Mouse (Mus musculus): ENCODE measurements around the gene Acy3. TPM values are rescaled to one million over a fixed set of nuclear protein-coding genes. Genes with fewer than 3 reads are reported as not detected.
"Not testable (repeated sequence)": the region's sequence is repeated elsewhere in the genome, so short reads cannot be mapped to it uniquely, and the experiment has no call there.

Acy3 gene
- polyA plus RNA-seq, 1 experiment from 2014 or later, result 9.5 TPM

DNA sequence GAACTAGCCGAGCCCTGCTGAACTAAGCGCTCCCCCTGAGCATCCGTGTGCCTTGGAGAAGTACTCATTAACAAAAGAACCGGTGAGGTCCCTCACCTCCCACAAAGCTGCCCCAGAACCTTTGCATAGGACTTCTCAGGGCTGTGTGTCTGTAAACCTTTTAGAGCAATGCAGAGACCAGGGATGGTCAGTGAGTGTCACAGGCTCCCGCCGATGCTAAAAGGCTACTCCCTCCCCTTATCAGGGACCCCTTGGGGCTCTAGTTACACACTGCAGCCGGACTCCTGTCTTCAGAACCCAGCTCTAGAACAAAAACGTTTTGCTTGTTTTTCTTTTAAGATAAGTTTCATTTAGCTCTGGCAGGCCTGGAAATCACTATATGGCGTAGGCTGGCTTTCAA is 26.7 kb downstream of the Acy3 start:
- peaks cover 28% of the 10 kb centered on the region for H3K4me1 ChIP-seq
- H3K9me3 ChIP-seq, result no peaks in the 10 kb centered on the region
- 6% methylated on average over 9 of the region's 9 CpGs for WGBS
- peak overlapping the region; percentile 80 for H3K27ac ChIP-seq
- peak overlapping the region; percentile 94 for H3K4me3 ChIP-seq
- H3K27me3 ChIP-seq (ENCODE audit: insufficient read depth, poor library complexity, severe bottlenecking), result no peaks in the 10 kb centered on the region
- DNase-seq (ENCODE audit: low spot score), result no peak
- H3K36me3 ChIP-seq, result peaks cover 24% of the 10 kb centered on the region

DNA sequence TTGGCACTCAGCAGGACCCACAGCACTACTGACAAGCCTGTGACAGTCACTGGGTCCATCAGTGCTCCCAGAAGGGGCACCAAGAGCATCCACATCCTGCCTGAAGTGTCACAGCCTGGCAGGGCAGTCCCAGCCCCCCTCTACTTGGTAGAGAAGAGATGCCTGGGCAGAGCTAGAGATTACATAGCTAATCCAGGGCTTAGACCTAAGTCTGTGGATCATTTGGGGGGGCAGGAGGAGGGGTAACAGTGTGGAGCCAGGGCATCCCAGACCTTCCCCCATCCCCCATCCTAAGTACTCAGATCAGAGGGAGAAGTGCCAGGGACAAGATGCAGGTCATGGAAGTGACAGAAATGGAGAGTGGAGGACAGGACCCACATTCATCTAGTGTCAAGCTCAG is 28.4 kb downstream of the Acy3 start:
- no peak for DNase-seq (ENCODE audit: low spot score)

DNA sequence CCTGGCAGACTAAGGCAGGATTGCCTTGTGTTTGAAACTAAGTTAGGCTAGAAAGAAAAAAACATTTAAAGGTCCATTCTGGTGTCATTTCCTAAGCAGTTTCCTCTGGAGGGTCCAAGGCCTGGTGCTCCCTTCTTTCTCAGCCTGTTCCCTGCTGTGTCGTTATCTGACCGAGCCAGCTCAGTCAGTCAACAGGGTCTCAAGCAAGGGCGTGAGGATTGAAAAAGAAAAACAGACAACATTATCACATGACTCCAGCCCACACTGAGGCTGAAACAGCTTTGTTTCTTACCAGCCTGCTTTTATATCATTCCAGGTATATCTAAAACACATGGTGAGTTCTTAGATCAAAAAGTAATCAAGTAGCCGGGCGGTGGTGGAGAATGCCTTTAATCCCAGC is 29.3 kb downstream of the Acy3 start:
- Histone ChIP-seq H3K36me3 (no peaks in the 10 kb centered on the region; the same call in 1 of the 2 replicates), H3K4me3 (no peak overlapping the region), H3K27ac (peak overlapping the region; percentile 53; the same call in 1 of the 2 replicates), H3K4me1 (peaks cover 28% of the 10 kb centered on the region), H3K9me3 (no peaks in the 10 kb centered on the region), H3K27me3 (ENCODE audit: insufficient read depth, poor library complexity, severe bottlenecking) (no peaks in the 10 kb centered on the region)
- no peak for DNase-seq (ENCODE audit: low spot score)
- WGBS, result 38% methylated on average over 5 of the region's 5 CpGs

More for the DNA sequence above, 28.4 kb downstream of the Acy3 start:
- peaks cover 6% of the 10 kb centered on the region for H3K36me3 ChIP-seq
- peaks cover 28% of the 10 kb centered on the region for H3K4me1 ChIP-seq
- no peak overlapping the region; the same call in 1 of the 2 replicates for H3K4me3 ChIP-seq
- H3K27me3 ChIP-seq (ENCODE audit: insufficient read depth, poor library complexity, severe bottlenecking), result no peaks in the 10 kb centered on the region
- H3K9me3 ChIP-seq, result no peaks in the 10 kb centered on the region
- peak overlapping the region; percentile 53 for H3K27ac ChIP-seq

DNA sequence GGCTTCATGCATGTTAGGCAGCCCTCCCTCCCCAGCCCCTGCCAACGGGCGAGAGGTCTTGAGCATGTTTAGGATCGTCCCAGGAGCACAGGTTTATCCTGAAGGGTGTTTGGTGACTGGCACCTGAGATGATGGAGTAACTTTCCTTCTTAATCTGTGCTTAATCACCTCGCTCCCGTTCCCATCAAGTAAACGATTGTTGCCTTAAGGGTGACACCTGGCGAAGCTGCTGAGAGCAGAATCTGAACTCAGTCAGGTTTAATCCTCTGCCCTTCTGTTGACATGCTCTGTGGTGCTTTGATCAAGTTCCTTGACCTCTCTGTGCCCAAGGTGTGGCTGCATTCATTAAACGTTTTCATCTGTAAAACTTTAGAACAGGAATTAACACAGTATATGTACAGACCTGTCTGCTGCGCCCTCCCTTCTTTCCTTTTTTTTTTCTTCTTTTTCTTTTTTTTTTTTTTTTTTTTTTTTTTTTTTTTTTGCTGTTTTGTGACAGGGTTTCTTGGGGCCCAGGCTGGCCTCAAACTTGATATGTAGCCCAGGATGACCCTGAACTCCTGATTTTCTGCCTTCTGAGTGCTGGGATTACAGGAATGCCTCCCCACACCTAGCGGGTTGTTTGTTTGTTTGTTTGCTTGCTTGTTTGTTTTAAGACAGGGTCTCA is 31.7 kb downstream of the Acy3 start:
- Histone ChIP-seq H3K27me3 (ENCODE audit: insufficient read depth, poor library complexity, severe bottlenecking) (no peaks in the 10 kb centered on the region), H3K36me3 (no peaks in the 10 kb centered on the region), H3K9me3 (no peaks in the 10 kb centered on the region), H3K4me1 (peaks cover 16% of the 10 kb centered on the region), H3K4me3 (no peak overlapping the region), H3K27ac (no peak overlapping the region)
- DNase-seq (ENCODE audit: low spot score), result no peak
- 56% methylated on average over 10 of the region's 10 CpGs for WGBS

DNA sequence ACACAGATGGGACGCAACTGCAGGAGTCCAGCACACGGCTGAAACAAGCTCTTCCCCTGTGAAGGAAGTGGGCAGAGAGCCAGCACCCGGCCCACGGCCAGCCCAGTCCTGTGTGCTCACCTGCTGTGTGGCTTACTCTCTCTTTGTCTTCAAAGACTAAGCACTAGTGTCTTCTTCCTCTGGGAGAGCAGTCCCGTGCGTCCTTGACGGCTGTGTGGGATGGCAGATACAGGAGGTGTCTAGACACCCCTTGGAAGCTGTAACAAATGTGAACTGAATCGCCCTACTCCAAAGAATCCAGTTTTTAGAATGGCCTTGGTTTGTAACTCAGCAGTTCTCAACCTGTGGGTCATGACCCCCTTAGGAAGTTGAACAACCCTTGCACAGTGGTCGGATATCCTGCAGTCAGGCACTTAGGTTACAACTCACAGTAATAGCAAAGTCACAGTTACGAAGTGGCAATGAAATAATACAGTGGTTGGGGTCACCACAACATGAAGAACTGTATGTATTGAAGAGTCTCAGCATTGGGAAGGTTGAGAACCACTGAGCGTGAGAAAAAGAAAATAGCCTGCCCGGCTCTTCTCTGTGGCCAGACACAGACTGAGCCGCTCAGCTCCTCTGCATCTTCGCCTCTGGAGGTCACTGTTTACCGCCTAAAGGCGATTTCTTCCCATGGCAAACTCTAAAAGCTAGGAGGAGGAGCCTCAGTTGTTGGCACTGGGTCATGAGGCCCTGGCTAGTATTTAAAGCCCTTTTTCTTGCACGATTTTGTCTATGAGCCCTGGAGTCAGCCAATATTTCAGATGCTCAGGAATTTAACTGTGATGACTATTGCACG is 32.6 kb downstream of the Acy3 start:
- WGBS, result 38% methylated on average over 18 of the region's 18 CpGs
- Histone ChIP-seq H3K27me3 (ENCODE audit: insufficient read depth, poor library complexity, severe bottlenecking) (no peaks in the 10 kb centered on the region), H3K36me3 (no peaks in the 10 kb centered on the region)

DNA sequence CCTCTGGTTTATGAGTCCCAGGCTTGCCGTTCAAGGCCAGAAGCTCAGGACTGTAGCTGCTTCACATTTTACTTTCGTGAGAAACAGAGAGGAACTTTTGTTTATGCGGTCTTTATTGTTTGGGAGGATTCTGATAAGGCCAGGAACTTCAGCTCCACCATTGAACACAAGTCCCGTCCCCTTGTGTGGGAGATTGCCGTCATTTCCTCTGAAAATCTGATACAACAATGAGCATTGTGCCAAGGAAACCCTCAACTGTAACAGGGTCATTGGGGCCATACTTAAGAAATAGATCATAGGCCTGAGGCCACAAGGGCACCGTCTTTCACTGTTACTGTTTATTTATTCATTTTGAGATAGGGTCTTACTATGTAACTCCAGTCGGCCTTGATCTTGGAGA is 36.8 kb downstream of the Acy3 start:
- Histone ChIP-seq H3K27me3 (ENCODE audit: insufficient read depth, poor library complexity, severe bottlenecking) (no peaks in the 10 kb centered on the region), H3K4me3 (no peak overlapping the region), H3K4me1 (no peaks in the 10 kb centered on the region), H3K27ac (no peak overlapping the region), H3K36me3 (no peaks in the 10 kb centered on the region), H3K9me3 (peaks cover 5% of the 10 kb centered on the region; the same call in 1 of the 2 replicates)
- no peak for DNase-seq (ENCODE audit: low spot score)
- 57% methylated on average over 7 of the region's 7 CpGs for WGBS

More for the DNA sequence above, 32.6 kb downstream of the Acy3 start:
- DNase-seq (ENCODE audit: low spot score), result peak; percentile 90
- Histone ChIP-seq H3K4me1 (peaks cover 10% of the 10 kb centered on the region), H3K4me3 (no peak overlapping the region), H3K9me3 (no peaks in the 10 kb centered on the region), H3K27ac (no peak overlapping the region)

DNA sequence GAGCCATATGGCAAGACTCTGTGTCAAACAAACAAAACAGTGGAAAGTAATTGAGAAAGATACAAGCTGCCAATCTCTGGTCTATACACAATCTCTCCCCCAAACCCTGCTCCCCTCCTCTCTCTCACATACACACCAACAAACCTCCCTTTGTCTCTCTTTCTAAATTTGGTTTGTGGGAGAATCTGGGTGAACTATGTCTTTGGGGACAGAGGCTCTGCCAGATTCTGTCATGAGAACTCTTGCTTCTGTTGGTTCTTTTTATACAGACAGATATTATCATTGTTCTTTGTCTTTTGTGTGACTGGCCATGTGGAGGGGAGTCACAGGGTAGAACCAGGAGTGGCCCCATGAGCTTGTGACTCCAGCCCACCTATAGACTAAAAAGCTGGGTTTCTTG is 41.2 kb downstream of the Acy3 start:
- no peaks in the 10 kb centered on the region for H3K4me1 ChIP-seq
- H3K27me3 ChIP-seq (ENCODE audit: insufficient read depth, poor library complexity, severe bottlenecking), result no peaks in the 10 kb centered on the region
- H3K36me3 ChIP-seq, result no peaks in the 10 kb centered on the region
- peaks cover 5% of the 10 kb centered on the region; the same call in 1 of the 2 replicates for H3K9me3 ChIP-seq
- no peak for DNase-seq (ENCODE audit: low spot score)
- no peak overlapping the region for H3K27ac ChIP-seq
- H3K4me3 ChIP-seq, result no peak overlapping the region

DNA sequence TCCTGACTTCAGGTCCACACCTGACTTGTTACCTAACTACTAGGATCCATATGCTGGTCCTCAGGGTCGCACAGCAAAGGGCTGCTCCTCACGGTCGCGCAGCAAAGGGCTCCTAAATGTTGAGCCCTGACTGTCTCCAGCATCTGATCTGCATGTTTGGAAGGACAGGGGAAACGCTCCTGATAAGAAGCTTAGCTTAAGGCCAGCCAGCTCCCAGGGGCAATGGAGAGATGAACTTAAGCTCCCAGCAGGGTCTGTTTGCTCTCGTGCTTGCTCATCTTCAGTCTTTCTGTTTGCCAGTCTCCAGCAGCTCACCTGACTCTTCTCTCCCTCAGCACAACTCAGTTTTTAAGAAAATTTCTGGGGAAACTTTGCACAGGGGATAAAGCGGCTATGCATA is 46.3 kb downstream of the Acy3 start:
- no peak overlapping the region for H3K4me3 ChIP-seq
- H3K36me3 ChIP-seq, result peaks cover 11% of the 10 kb centered on the region; the same call in 1 of the 2 replicates
- WGBS, result 45% methylated on average over 7 of the region's 7 CpGs
- no peak overlapping the region for H3K27ac ChIP-seq
- no peaks in the 10 kb centered on the region for H3K27me3 ChIP-seq (ENCODE audit: insufficient read depth, poor library complexity, severe bottlenecking)
- peaks cover 15% of the 10 kb centered on the region for H3K4me1 ChIP-seq
- DNase-seq (ENCODE audit: low spot score), result no peak
- H3K9me3 ChIP-seq, result no peaks in the 10 kb centered on the region

DNA sequence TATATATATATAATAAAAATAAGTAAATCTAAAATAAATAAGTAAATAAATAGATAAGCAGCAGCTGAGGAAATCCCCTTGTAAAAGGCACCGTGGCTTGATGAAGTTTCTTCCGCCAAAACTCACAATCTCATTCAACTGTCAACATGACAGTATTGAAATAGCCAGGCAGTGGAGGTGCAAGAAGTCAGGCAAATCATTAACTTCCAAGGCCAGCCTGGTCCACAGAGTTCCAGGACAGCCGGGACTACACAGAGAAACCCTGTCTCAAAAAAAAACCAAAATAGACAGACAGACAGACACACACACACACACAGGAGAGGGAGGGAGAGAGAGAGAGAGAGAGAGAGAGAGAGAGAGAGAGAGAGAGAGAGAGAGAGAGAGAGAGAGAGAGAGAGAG is 46.9 kb downstream of the Acy3 start:
- no peak for DNase-seq (ENCODE audit: low spot score)
- 69% methylated on average over 3 of the region's 3 CpGs for WGBS
- no peak overlapping the region for H3K27ac ChIP-seq
- H3K4me1 ChIP-seq, result peaks cover 19% of the 10 kb centered on the region
- no peaks in the 10 kb centered on the region for H3K27me3 ChIP-seq (ENCODE audit: insufficient read depth, poor library complexity, severe bottlenecking)
- no peak overlapping the region for H3K4me3 ChIP-seq
- no peaks in the 10 kb centered on the region for H3K9me3 ChIP-seq
- H3K36me3 ChIP-seq, result peaks cover 11% of the 10 kb centered on the region; the same call in 1 of the 2 replicates

DNA sequence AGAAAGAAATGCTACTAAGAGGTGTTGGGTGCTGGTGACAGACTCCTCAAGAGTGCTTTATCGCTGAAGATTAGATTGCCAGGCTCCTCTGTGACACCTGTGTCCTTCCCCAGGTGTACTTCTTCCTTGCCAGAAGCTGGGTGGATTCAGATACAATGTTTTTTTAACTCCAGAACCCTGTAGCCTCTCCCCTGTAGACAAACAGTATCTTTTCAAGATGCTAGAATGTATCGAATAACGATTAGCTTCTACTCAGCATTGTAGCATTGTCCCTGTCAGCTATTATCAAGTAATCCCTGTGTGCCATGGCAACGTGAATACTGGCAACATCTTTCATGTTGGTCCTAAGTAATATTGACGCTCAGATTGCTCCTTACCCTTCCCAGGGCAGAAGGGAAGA is 47.4 kb downstream of the Acy3 start:
- peaks cover 11% of the 10 kb centered on the region; the same call in 1 of the 2 replicates for H3K36me3 ChIP-seq
- 68% methylated on average over 5 of the region's 5 CpGs for WGBS
- H3K9me3 ChIP-seq, result no peaks in the 10 kb centered on the region
- peaks cover 19% of the 10 kb centered on the region for H3K4me1 ChIP-seq
- no peak for DNase-seq (ENCODE audit: low spot score)
- no peak overlapping the region for H3K27ac ChIP-seq
- H3K4me3 ChIP-seq, result no peak overlapping the region
- no peaks in the 10 kb centered on the region for H3K27me3 ChIP-seq (ENCODE audit: insufficient read depth, poor library complexity, severe bottlenecking)

DNA sequence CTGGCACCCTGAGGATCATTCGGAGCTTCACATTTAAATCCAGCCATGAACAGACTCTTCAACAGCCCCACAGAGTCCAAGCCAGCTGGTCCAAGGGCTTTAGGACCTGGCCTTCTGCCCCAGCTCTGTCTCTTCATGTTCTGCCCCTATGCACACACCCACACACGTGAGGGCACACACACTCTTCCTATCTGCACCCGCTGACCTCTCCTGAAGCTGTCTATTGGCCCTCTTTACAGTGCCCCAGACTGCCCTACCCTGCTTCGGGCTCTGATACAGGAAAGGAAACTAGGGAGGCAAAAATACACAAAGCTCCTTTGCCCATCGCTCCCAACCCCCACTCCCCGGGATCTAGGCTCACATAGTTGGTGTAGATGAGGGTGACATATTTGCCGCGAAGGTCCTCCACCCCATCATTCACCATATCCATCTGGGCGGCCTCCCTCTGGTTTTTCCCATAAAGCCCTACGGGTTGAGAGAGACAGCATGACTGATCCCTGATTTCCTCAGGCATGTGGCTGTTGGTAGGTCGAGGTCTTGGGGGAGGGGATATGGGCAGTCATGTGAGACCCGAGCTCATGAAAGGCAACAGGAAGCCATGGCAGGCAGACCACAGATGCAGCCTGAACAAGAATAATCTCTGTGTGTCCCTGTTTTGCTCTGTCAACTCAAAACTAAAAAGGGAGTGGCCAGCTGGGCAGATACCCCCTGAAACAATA is 50.1 kb downstream of the Acy3 start:
- Histone ChIP-seq H3K9me3 (no peaks in the 10 kb centered on the region), H3K36me3 (peaks cover 11% of the 10 kb centered on the region; the same call in 1 of the 2 replicates), H3K4me3 (no peak overlapping the region), H3K4me1 (peaks cover 19% of the 10 kb centered on the region), H3K27me3 (ENCODE audit: insufficient read depth, poor library complexity, severe bottlenecking) (no peaks in the 10 kb centered on the region), H3K27ac (no peak overlapping the region)
- no peak for DNase-seq (ENCODE audit: low spot score)
- WGBS, result 82% methylated on average over 12 of the region's 12 CpGs

DNA sequence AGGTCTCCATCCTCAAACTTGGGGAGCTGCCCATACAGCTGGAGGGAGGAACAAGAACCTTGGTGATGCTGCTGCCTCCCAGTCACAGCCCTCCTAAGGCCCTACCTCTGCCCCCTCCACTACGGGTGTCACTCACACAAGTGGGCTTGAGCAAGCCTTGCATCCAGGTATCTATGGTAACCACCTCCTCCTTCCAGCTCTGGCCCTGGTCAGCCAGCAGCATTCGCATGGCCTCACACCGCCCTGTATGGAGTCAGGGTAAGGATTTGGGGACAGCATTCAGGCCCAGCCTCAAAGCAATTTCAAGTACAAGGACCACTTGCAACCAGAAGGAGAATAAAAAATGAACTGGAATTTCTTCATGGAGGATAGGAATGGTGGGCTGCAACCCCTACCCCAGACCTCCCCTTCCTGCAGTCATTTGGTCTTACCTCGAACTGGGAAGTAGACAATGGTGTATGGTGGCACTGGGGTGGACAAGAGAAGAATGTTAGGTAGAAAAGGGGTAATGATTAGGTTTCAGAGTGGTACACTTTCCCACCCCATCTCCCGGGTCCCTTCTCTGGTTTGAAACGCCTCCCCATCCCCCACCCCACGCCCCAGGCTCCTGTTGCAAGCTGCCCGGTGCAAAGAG is 50.9 kb downstream of the Acy3 start:
- not testable (repeated sequence) for H3K27me3 ChIP-seq (ENCODE audit: insufficient read depth, poor library complexity, severe bottlenecking); DNase-seq (ENCODE audit: low spot score); H3K9me3 ChIP-seq
- Histone ChIP-seq H3K4me3 (peak overlapping the region; percentile 87), H3K27ac (peak overlapping the region; percentile 95), H3K36me3 (peaks cover 11% of the 10 kb centered on the region; the same call in 1 of the 2 replicates), H3K4me1 (peaks cover 25% of the 10 kb centered on the region)
- WGBS, result 24% methylated on average over 7 of the region's 8 CpGs
